Mouse (Mus musculus) lung, postnatal 4 days (tissue): ENCODE measurements at regions not wholly inside any gene's neighbourhood (a gene's known extent, or its start where the extent isn't known, plus 50 kb on each side); places are given as distances from the start of the nearest gene placed in this dataset.

Experiments
- DNase-seq, 2 experiments: peaks; one replicate each; pipeline ENCODE4 v3.0.0; 2021

DNA sequence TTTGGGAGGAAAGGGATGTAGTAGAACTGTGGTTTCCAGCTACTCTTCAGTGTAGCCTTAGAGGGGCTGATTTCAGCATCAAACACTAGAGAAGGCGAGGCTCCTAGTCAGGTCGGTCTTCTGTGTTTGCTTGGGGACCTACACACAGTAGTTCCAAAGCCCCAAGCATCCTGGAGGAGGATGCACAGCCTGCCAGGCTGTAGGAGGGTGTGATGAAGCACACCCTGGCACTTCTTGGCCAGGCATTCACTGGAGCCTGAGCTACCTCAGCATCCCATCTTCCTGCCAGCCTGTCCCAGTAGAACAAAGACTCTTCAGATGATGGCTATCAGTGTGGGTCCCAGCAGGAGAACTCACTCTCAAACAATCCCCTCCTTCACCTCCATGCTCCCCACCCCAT, 233.4 kb upstream of the Tbx18 start:
- DNase-seq, result no peak

DNA sequence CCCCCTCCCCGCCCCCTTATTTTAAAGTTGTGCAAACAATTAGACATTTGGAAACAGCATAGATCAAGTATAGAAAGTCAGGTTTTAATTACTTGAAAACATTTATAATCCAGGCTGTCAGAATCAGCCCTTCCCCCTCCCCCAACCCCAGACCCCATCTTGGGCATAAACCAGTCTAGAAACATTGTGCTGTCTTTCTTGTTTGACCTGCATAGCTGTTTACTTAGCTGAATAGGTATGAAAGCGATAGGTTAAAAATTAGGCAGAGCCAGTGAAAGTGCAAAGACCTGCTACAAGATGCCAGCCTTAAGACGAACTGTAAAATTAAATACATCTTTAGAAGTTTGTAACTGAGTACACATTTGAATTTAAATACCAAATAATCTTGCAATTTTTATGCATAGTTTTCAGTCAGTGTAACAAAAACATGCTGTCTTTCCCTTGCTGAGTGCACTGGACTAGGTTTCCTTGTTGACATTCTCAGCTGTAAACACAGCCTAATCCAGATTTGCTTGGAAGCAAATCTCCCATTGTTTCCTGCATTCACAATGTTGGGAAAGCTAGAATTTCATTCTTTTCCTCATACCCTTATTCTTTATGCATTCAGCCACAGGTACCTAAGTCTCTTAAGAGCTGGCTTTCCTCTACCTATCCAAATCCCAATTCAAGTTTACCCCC, 234.2 kb upstream of the Tbx18 start:
- DNase-seq, result no peak

DNA sequence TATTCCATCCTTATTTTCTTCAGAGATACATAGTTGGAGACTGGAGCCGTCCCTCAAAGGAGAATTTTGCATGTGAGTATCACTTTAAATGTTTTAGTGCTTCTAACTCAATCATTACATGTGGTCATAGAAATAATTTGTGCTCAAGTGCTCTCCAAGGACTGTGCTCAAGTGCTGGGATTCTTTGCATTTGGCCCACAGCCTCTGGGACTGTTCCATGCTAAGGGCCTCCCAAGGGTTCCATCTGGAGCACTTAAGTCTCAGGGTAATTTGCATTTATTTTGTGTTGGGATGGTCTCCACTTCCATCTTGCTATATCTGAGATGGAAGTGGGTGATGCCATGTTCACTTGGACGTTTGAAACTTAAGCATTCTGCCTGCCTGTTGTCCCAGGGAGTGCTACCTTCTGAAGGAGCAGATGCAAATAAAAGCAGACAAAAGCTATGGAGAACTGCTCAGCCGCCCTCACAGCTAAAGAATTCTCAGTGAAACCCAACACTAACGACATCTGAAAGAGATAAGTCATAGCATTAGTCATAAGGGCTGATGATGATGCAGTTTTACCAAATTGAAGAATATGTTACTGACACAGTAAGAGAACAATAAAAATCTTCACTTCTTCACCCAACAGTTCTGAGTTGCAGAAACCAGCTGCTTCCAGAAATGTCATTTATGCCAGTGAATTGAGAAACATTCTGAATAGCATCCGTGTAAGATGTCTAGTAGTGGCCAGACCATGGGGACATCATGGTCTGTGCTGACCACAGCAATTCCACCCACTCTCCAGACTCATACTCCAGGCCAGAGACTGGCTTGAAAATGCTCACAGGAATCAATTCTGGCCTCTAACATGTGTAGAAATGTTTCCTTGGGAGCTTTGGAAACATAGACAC, 237.4 kb upstream of the Tbx18 start:
- DNase-seq, result no peak

DNA sequence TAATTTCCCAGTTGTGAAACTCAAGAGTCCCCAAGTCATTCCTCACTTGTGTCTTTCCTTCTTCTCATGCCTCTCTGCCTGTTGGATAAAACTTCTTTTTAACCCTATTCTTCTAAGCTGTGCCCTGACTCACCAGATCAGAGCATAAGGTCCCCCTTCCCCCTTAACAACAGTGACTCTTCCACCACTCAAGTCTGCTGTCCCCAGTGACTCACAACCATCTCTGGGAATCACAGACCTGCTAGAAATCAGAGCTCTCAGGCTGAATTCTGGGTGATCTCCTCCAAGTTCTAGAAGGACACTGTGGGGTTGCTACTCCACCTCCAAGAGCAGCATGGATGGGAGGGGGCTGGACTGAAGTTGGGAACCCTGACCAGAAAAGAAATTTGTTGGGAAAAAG, 239.5 kb upstream of the Tbx18 start:
- DNase-seq, result no peak

DNA sequence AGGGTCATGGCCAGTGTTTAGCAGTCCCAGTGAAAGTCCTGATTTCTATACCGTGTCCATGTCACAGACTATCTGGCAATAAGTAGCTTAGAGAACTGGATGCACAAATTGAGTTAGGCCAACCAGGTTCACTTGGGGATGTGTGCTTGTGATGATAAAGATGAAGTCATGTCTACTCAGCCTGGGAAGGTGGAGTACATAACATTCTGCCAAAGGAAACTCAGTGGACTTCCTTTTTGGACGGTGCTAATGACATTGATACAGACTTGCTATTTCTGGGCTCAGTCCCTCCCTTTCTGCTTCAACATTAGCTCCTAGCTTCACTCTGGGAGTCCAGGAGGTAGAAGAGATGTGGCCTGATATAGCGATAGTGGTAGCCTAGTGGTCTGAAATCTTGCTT, 240.7 kb upstream of the Tbx18 start:
- no peak for DNase-seq

DNA sequence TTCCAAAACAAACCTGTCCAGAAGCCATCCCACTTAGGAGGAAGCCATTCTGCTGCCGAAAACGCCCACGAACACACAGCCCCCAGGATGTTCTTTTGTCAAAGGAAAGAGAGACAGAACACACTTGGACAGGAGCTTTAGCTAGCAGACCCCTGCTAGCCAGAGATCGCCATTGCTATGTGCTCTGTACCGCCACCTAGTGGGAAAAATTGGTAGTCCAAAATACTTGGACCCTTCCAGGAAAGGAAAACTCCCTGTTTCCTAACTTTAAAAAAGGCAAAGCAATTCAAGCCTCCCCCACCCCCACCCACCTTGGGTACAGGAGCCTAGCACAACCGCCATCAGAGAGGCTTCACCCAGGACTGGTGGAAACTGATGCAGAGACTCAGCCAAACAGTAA, 242.5 kb upstream of the Tbx18 start:
- DNase-seq, result no peak

DNA sequence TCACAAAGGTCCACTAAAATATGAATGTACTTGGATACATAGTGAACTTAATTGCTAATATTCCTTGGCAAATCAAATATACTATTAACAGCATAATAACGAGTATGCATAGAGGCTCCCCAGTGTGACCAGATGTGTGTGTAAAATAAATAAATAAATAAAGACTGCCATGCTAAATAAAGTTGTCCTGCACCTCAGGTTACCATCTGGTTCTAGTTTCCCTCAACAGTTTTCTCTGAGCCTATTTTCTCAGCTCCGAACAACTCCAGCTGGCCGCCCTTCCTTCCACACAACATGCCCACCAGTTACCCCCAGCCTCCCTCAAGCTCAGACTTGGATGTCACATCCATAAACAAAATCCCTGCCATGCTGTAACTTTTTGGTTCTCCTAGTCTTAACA, 253.8 kb upstream of the Tbx18 start:
- no peak for DNase-seq

DNA sequence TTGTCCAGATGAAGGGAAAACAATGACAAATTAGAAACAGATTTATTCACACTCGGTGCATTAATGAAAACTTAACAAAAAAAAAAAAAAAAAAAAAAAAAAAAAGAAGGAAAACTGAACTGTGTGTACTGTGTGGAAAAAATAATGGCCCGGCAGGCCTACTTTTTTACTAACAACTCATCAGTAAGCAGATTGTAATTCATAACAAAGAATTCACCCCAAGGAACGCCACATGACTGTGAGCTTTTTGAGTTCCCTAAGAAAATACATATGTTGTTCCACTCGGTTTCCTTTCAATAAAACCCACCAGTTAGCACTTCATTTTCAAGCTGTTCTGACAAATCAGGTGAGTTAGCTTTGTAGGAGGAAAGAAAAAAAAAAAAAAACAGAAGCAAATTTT, 254.4 kb upstream of the Tbx18 start:
- no peak for DNase-seq

DNA sequence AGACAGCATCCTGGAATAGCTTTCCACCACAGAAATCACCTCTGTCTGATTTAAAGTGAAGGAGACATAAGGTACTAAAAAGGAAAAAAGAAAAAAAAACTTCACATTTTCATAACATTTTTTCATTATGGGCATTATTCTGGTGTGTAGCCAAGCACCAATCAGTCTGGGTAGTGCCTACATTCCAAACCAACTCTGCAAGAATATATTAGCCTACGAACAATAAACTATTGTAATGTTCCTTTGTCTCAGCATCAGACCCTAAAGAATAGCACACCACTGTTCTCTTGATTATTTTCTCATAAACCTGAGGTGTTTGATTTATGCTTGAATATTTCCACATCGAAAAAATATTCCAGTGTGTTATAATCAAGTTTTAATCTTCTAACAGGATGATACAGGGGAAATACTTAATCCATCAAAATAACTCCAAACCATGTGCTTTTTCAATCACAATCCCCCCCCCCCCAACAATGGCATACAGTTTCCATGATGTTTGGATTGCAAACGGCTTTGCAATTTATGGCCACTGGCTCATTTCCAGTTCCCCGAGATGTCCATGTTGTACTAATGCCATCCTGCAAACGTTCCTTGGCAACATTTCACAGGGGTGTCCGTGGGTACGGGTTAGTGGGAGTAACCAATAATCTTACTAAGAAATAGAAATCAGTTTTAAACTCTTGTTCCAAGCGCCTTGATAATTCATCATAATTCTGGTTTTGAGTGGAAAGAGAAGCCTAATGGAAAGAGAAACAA, 275.1 kb upstream of the Tbx18 start:
- DNase-seq, result no peak

DNA sequence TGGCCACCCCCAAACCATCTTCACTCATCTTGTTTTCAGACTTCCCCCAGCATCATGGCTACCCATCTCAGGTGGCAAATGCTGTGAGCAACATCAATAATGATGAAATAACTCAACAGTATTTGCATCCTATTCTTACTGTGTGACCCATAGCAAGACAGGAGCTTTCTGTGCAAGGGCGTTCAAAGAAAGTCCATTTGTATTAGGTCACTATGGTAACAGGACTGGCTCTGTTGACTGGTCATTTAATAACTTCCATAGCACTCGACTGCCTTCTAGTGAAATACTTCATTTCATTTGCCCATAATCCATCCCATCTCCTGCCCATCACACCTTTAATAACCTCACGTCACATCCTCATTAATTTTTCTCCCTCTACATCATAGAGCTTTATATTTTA, 292.7 kb upstream of the Tbx18 start:
- no peak for DNase-seq

DNA sequence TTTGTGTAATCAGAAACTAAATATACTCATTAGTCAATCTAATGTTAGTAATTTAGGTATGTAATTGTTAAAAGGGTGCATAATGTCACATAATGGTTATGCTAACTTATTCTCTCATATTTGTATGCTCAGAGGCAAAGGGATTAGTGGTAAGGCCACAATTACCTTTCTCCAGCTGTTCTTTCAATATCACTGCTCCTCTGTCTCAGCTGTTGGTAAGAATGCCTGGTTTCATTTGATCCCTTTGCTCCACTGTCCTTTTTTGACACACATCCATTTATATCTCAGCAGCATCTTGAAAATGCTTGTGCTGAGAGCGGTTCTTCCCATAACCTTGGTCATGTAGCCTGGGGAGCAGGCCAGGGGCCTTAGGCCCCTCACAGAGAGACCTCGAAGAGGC, 294.9 kb upstream of the Tbx18 start:
- no peak for DNase-seq

DNA sequence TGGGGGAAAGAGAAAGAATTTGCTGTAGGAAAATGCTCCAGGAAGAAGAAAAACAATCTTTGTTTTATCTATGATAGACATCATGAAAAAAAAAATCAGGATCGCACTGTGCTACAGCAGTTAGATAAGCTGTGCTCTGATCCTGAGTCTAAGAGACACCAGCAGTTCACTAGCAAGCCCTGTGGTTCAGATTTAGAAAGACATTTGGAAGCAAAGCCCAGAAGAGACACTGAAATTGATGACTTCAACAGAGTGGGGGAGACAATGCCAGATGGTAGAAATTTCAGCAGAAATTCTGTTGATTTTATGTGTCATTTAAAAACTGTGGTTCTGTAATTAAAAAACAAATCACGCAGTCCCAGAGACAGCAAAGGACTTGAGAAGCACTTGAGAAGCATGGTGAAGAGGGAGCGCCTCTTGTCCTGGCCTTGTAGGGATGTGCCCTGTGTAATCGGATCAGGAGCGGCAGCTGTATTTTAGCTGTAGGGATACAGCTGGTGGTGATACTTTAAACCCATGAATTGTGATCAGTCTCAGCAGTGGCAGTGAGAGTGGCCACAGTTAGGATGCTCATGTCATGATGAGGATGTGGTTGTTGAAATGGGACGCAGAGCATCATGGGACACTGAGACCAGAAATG, 296.4 kb upstream of the Nt5e start:
- no peak for DNase-seq

DNA sequence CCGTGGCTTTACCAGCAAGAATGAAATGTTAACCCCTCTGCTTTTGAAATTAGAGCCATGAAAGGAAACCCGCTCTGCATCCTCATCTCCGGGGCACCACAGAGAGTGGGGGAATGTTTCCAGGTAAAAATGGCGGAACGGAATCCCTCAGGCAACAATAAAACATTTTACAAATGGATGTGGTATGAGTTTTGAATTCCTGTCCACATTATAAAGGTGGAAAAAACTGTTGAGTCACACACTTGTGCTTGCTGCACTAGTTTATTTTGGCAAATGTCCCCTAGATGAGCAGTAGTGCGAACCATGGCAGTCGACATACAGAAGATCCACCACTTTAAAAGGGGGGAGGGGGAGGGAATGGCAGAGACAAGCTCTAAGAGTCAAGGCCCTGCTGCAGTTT, 289.4 kb upstream of the Nt5e start:
- no peak for DNase-seq

DNA sequence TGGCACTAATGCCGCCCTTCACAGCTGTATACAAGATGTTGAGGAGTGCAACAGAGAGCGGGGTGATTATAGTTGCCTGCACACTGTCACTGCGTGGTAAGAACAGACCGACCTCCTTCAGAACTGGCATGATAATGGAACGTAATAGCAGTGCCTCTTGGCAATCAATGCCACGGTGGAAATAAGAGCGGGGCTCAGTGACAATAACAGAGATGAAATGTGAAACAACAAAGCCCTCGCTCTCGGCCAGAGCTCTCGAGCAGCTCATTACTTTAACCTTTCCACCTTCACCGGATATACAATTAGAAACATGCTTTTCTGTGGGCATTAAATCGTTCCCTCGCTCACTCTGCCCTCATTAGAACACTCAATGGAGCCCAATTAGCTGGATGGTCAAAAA, 277.7 kb upstream of the Nt5e start:
- no peak for DNase-seq

DNA sequence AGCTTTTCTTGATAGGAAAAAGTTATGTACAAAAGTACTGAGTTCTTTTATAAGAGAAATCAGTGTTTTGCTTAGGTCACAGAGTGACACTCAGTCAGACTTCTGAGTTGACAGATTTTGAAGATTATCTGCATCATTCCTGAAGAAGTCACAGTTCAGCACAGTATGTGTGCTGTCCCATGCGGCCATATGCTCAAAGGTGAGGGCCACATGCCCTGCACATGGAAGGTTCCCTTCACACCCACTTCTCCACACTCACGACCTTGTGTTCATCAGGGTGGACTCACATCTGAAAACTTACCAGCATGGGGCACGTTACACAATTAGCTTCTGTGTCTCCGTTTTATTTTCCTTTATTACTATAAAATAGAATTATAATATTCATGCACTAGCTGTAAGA, 277.2 kb upstream of the Nt5e start:
- DNase-seq, result no peak

DNA sequence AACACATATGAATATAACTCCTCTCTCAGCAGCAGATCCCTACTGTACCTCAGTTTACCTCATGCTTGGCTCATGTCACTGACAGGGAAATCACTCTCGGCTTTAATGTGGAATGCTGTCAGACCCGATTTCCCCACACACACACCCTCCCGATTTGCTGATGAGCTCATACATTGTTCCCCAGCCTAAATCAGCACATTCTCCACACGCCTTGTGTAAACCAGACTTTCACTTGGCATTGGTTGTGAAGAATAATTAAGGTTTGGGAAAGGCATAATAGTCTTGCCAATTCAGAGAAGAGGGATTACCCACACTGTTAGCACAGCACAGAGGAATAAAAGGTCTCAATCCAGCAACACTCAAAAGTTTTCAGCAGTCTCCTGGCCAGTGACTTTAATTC, 268.4 kb upstream of the Nt5e start:
- no peak for DNase-seq

DNA sequence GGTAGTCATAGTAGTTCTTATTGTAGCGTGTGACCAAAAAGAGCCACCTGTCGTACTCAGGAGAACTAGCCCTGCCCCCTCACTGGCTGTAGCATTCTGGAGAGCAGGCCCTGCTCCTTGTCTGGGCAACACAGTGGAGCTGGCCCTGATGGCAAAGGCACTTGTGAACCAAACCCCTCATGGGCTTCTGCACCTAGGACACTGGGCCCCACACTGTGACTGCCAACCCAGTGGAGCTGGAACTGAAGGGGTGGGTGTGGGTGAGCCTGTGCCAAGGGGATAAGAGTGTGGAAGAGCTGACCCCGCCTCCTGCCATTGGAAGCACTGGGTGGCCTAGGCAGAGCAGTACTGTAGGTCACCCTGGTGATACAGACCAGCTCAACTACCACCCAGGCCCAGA, 268.0 kb upstream of the Nt5e start:
- DNase-seq, result no peak

DNA sequence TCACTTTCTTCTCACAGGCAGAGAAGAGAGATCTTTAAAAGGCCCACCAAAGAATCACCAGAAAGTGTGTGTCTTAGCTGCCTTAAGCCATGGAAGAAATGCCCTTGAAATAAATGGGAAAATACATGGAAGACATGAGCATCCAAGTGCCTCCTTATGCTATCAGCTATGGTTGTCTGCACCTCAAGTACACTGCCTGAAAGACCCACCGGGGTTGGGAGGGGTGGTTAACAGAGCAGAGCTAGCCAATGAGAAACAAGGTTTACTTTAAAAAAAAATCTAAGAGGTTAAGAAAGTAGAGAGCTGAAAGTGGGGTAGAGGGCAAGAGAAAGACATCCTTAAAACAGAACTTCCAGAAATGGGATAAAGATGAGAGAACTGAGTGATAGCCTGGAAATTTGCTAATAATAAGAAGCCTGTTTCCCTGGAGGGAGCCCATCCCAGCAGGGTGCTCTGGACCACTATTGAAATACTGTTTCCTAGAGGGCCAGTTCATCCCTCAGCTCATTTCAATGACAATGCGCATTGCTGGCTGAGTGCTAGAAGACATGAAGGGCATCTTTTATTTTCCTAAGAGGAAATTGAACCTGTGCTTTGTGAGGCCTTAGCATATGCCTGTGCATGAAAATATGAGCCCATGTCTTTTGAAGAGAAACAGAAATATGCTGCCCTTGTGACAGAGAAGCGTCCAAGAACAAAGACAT, 262.9 kb upstream of the Nt5e start:
- DNase-seq, result no peak

DNA sequence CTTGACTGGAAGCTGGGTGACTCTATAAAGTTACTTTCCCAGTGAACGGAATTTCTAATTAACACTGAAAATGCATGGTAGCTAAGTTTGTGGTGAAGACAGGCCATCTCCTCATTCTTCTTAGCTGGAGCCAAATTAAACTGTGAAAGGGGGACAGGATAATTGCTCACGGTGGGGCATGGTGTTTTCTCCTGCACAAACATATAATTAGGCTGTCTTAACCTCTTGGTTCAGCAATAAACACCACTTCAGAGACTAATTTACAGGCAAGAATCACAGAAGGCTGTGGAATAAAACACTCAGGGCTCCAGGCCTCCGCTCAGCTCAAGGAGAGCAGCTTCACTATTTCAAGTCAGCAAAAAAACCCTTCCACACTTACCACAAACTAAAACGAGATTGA, 261.9 kb upstream of the Nt5e start:
- no peak for DNase-seq

DNA sequence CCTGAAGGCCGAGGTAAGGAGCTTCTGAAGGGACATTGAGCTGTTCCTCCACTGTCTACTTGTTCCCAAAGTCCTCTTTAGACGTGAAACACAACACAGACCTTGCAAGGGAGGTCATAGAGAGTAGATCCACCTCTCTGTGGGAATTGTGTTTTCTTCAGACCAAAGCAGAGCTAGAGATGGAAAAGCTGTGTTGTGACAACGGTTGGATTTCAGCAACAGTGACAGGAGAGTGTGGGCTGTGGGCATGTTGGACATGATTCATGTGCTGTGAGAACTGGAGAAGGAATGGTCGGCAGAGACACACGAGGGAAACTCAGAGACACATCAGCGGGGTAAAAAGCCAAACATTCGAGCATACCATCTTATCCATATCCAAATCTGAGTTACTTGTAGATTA, 261.2 kb upstream of the Nt5e start:
- DNase-seq, result no peak

DNA sequence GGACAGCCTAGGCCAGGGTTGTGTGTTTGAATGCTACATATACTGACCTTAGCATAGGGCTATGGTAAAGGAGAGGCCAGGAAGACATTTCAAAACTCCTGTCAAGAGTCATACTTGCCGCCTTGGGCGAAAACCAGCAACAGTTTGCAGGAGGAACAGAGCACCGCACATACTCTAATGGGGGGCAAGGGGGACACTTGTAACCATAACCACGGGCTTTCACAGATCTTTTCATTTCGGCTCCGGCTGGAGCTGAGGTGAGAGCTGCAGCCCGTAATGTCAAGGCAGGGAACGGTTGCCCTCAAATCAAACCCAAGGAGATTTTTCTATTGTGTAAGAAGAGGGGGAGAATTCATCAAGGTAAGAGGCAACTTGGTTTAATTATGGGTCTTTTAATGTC, 258.7 kb upstream of the Nt5e start:
- no peak for DNase-seq

DNA sequence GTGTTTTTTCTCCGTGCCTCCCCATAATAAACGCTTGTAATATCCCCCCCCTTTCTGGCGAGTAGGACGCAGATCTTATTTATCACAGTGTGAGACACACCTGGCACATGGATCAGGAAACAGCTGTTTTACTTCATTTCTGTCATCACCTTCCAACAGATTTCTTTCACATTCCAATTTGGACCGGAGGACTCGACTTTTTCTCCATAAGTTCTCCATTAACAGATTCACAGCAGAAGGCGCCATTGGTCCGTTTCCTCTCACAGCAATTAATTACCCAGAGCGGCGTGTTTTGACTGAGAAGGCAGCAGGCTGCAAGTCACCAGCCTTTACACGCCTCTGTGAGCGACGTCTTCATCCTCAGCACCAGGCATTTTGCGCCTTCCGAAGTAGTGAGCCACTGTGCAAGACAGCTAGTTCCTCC, 258.1 kb upstream of the Nt5e start:
- no peak for DNase-seq

DNA sequence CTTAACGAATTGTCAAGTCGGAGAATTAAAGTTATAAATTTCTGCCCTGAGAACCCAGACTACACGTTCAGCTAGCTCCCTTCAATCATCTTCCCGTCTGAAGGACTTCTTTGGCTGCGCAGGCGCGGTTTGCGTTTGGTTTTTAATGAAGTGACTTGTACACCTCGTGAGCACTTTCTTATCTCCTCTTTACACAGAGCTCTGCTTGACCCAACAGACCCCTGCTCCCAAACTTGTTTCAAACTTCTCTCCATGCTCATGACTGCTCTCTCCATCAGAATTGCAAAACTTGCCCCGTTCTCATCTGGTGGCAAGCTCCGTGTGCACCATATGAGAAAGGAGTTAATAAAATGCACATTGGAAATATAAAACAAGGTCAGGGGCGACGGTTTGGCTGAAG, 257.2 kb upstream of the Nt5e start:
- DNase-seq, result no peak
